Mouse (Mus musculus) granulocyte monocyte progenitor cell, adult 5-6 weeks (primary cell): ENCODE measurements around the gene Piga. TPM values are rescaled to one million over a fixed set of nuclear protein-coding genes. Genes with fewer than 3 reads are reported as not detected.

Experiments used
- ATAC-seq: replicated peaks from 2 replicates; pipeline ENCODE4 v1.8.0; 2016; ENCODE audit warnings: mild to moderate bottlenecking, moderate TSS enrichment, inconsistent platforms; ENCODE audit not compliant: poor library complexity, severe bottlenecking
- total RNA-seq, 2 experiments: library from RNA; stranded (forward) in 1 of 2; stranded (reverse) in 1 of 2; fragments of 200-712, 200-1000 nt in 1 of 2; fragments of >200 nt in 1 of 2; fragmentation: Nextera tagmentation in 1 of 2; gene quantifications; 2 replicates each; pipeline ENCODE4 v1.2.3; 2014 to 2017

The Piga gene
- 22.1 and 22.2 TPM in 2 replicates for total RNA-seq (2014; fragmentation: Nextera tagmentation)
- 15.0 and 19.9 TPM in 2 replicates for total RNA-seq (2017)

- ATAC-seq = peak; percentile 98
These were observed at the start of gene Piga for GRCm38 (mm10) chrX:164419471-164419939. Gene Piga, plus strand, starts transcription at chrX:164419787.

DNA sequence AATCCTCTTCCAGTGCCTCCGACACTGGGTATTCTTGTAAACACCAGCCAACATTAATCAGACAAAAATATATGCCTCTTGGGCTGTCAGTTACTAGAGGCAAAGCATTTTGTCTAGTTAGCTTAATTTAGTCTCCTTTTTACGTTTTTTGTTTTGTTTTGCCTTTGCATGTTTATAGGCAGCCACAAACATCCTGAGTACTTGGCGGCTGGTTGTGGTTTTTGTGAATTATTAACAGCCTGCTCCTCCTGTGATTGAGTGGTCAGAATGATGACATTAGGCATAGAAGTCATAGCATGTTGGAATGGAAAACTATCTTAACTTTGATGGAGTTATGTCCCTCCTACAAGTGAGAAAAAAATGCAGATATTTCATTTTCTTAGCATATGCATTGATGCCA lies 49.0 kb upstream of the Piga start:
- no peak for ATAC-seq

DNA sequence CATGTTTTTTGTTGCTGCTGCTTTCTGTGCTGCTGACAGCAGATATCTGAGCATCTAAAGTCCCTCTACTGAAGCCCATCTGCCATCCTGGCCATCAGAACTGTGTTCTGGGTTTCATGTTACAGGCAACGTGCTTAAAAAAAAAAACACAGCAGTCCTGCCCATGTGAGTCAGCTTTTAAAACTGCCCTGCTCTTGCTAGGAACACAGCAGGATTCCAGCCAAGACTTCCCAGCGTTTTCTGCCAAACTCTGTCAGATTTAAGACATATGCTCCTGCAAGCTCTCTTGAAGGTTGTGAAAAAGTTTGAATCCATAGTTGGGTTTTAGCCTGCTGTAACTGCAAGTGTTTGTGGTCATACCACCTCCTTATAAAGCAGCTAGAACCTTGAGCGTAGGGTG lies 46.5 kb upstream of the Piga start, which contains the start of gene Vegfd:
Gene Vegfd (plus strand): TSS at position 298 of the 400 bp plus-strand sequence.
- no peak for ATAC-seq

- ATAC-seq = no peak
These were observed 45.0 kb upstream of the Piga start for GRCm38 (mm10) chrX:164374586-164374985.

GRCm38 (mm10) chrX:164379721-164380120 lies 39.9 kb upstream of the Piga start:
- ATAC-seq = no peak

- peak; percentile 100 for ATAC-seq
These were observed 37.8 kb upstream of the Piga start for GRCm38 (mm10) chrX:164381618-164382408.

- no peak for ATAC-seq
These were observed 25.5 kb upstream of the Piga start for GRCm38 (mm10) chrX:164394091-164394490.

GRCm38 (mm10) chrX:164398456-164398855 lies 21.1 kb upstream of the Piga start:
- ATAC-seq = no peak

- ATAC-seq = no peak
These were observed 14.4 kb upstream of the Piga start for GRCm38 (mm10) chrX:164405080-164405649.

DNA sequence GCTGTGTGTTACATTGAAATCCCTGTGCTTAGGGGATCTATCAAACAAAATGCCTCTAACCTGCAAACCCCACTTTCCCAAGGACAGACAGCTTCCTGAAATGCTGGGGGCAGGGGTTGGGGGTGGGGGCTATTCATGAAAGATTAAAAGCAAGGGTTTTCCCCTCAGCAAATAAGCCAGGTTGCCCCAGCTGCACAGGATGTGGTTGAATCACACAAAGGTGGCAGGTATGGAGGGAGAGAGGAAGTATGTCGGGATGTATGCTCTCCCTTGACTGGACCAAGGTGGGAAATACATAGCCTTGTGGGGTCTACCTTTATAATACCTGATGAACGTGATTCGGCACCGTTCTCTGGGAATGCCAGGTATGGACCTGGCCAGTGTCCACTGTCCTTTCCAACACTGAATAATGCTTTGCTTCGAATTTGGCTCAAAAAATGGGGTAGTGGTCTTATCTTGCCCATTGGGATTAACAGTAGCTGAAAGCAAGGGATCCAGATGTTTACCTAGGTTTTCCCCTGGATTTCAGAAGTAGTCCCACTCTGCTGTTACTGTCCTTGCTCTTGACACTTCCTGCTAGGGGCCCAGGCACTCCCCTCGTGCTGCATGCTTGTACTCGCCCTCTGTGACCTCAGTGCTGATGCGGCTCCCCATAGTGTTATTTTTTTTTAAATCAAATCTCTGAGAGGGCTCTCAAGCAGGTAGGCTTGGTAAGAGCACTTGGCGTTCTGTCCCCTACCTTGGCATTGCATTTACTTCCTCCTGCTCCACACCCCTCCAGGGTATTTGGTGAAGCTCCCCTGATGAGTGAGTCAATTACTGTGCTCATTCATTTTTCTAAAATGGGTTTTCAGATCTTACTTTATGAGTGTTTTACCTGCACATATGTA lies 13.2 kb upstream of the Piga start:
- ATAC-seq = no peak

- no peak for ATAC-seq
These were observed 11.2 kb upstream of the Piga start for GRCm38 (mm10) chrX:164408301-164408927.

DNA sequence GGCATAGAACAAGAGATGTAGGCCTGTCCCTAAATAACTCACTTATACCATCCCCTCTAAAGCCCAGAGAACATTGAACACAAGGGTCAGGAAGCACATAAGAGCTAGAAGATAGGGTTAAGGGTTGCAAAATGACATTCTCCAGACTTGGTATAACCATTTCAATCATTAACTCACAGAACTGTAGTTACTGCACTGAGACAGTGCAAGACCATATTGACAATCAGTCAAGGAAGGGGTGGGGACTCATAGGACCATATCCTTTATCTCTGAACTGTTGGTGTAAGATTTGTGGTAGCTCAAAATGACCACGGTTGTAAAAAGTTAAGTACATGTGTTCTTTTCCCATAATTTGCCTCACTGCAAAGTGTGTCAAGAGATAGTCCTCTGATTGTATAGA lies 9.0 kb upstream of the Piga start:
- no peak for ATAC-seq

DNA sequence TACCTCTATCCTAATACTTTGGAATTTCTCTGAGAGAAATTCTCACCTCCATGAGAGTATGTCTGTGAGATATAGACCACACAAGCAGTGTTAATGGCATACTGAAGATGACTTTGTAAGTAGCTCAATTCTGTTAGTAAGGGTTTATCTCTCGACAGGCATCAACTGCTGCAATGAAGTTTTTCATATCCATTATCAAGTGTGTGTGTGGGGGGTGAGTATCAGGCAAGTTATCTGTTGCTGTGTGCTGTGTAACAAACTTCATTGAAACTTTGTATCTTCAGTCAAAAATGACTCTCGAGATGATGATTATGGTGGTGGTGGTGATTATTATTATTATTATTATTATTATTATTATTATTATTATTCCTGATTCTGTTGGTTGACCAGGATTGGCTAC lies 2.8 kb upstream of the Piga start:
- ATAC-seq = no peak

GRCm38 (mm10) chrX:164418008-164418407 lies 1.6 kb upstream of the Piga start:
- no peak for ATAC-seq

DNA sequence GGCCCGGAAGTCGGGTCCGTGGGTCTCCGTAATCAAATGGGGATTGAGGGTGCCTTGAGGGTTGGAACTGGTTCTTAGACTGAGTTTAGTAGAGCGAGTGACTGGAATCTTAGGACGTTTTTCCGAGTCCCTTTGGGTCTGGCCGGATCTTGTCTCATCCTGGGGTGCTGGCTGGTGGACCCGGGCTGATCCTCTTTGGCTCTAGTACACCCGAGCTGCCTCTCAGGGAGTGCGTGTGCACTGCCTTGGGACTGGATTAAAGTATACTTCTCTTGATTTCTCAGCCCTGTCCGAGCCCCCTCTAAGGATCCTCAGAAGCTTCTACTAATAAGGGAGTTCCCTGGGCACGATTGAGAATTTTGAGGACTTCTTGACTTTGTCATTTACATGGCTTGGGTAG lies 368 bp downstream of the Piga start:
- ATAC-seq = peak; percentile 10; the same call in 1 of the 2 replicates

- ATAC-seq = no peak
These were observed 931 bp downstream of the Piga start for GRCm38 (mm10) chrX:164420518-164420917.

GRCm38 (mm10) chrX:164424821-164425220 lies 5.2 kb downstream of the Piga start:
- ATAC-seq = no peak

GRCm38 (mm10) chrX:164427295-164427694 lies 7.7 kb downstream of the Piga start:
- ATAC-seq = peak; percentile 67

GRCm38 (mm10) chrX:164428224-164428623 lies 8.6 kb downstream of the Piga start:
- ATAC-seq = peak; percentile 84

DNA sequence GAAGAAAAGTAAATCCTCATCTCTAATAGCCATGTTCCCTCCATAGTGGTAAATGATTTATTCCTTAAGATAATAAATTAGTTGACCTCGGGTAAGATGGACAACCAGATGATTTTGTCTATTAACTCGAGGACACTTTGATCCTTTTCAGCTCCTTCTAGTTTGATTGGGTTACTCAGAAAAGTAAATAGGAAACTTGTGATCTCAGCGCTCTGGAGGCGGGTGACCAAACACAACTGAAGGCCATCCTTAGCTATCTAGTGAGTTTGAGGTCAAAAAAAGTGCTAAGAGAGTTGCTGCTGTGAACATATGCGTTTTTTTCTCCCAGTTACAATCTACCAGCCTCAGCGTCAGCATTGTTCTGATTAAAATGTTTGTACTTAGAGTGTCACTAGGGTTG lies 11.0 kb downstream of the Piga start:
- no peak for ATAC-seq
